Mouse (Mus musculus) midbrain, embryonic 12.5 days (tissue): ENCODE measurements around the gene Ipcef1. TPM values are rescaled to one million over a fixed set of nuclear protein-coding genes. Genes with fewer than 3 reads are reported as not detected.

Experiments used
- ATAC-seq: fragments of 200-750 bp; cut with Nextera tagmentation; 2 replicates; pipeline ENCODE4 v1.8.0; 2017; ENCODE audit warnings: low read depth, moderate TSS enrichment, moderate library complexity; ENCODE audit not compliant: low FRiP score
- H3K27ac ChIP-seq: fragments of 300-500 bp; sonication (generic); replicated peaks from 2 replicates; pipeline ENCODE4 v1.5.1; 2016; ENCODE audit warnings: mild to moderate bottlenecking
- H3K27me3 ChIP-seq: fragments of 300-500 bp; sonication (generic); 2 replicates; pipeline ENCODE4 v1.6.1; 2016; ENCODE audit warnings: mild to moderate bottlenecking
- H3K36me3 ChIP-seq: fragments of 300-500 bp; sonication (generic); 2 replicates; pipeline ENCODE4 v1.6.1; 2016
- H3K4me1 ChIP-seq: fragments of 300-500 bp; sonication (generic); 2 replicates; pipeline ENCODE4 v1.6.1; 2016
- H3K4me2 ChIP-seq: fragments of 300-500 bp; sonication (generic); replicated peaks from 2 replicates; pipeline ENCODE4 v1.6.1; 2016; ENCODE audit warnings: mild to moderate bottlenecking, moderate library complexity
- H3K4me3 ChIP-seq: fragments of 300-500 bp; sonication (generic); 2 replicates; pipeline ENCODE4 v1.5.1; 2016; ENCODE audit warnings: mild to moderate bottlenecking
- H3K9ac ChIP-seq: fragments of 300-500 bp; sonication (generic); replicated peaks from 2 replicates; pipeline ENCODE4 v1.6.1; 2016; ENCODE audit warnings: mild to moderate bottlenecking, moderate library complexity
- H3K9me3 ChIP-seq: fragments of 300-500 bp; sonication (generic); 2 replicates; pipeline ENCODE4 v1.6.1; 2016; ENCODE audit warnings: mild to moderate bottlenecking
- WGBS: fragments of 180-500 bp; shearing (Covaris S2); methylation state at CpG from one replicate; pipeline ENCODE4 v1.1.7; 2016; 5-methylcytosine and 5-hydroxymethylcytosine counted together
- polyA plus RNA-seq: library from polyadenylated mRNA; unstranded; fragments of >200 nt; fragmentation: Nextera tagmentation; extraction: Ambion mirVana; gene quantifications from 2 replicates; pipeline ENCODE4 v1.2.1, GENCODE M21; 2016

The Ipcef1 gene
- polyA plus RNA-seq: 0.41 and 0.56 TPM in 2 replicates

DNA sequence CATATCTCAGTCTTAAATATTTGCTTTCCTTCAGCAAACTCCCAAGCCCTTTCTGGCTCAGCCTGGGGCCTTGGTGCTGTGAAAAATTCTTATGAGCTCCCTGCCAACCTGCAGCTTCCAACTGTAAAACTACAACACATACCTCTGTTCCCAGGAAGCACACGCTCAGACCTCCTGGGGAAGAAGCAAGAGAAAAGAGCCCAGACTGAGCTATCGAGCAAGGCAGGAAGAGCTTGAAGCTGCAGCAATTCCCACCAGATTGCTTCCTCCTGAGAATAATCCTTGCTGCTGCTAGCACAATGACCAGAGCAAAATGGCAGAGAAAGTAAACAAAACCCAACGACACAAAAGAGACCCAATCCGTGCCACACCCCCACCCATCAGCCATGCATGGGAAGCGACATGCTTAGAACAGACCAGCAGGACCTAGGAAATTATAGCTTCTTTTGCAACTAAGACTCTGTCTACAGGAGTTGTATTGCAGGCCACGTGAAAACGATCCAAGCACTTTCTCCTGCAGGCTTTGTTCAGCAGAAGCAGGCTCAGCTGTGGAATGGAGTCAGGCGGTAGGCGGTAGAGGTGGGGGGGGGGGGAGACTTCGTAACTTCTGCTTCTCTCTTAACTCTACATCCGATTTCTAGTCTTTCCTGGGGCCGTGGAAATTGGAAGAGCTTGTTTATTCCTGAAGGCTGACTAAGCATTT is at the start of gene Ipcef1:
Gene Ipcef1 (minus strand): TSS at position 164 of the 703 bp plus-strand sequence.
- Histone ChIP-seq H3K4me2 (peak within 1 kb of the TSS; percentile 32), H3K27me3 (no peaks in the 10 kb centered on the region), H3K36me3 (no peaks in the 10 kb centered on the region), H3K4me1 (peaks cover 10% of the 10 kb centered on the region), H3K27ac (0 out of 2 replicates have a peak within 1 kb of the TSS, but pooled peaks have one; percentile 54), H3K9ac (peak within 1 kb of the TSS; percentile 11; the same call in 1 of the 2 replicates), H3K9me3 (no peaks in the 10 kb centered on the region), H3K4me3 (no peak within 1 kb of the TSS)
- ATAC-seq: peak; percentile 65
- WGBS: 13% methylated on average over 12 of the region's 12 CpGs

DNA sequence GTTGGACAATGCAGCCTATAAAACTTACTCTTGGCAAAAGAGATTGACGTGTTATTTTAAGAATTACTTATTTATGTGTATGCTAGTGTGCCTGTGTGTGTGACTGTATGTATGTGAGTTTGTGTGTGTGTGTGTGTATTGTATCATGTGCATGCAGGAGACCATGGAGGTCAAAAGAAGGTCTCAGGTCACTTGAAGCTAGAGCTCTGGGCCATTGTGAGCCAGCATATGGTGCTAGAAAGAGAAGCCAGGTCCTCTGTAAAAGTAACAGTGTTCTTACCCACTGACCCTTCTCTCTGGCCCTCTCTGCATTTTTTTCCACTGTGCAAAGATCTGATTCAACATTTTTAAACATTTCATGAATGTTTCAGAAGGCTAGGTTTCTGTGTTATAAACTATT is 25.7 kb upstream of the Ipcef1 start:
- no peak overlapping the region for H3K9ac ChIP-seq
- no peak for ATAC-seq
- H3K27ac ChIP-seq: no peak overlapping the region
- no peak overlapping the region for H3K4me2 ChIP-seq
- no peaks in the 10 kb centered on the region for H3K9me3 ChIP-seq
- no peaks in the 10 kb centered on the region for H3K27me3 ChIP-seq
- H3K36me3 ChIP-seq: no peaks in the 10 kb centered on the region
- no peak overlapping the region for H3K4me3 ChIP-seq
- whole genome bisulfite sequencing: 96% methylated on average over 1 of the region's 1 CpGs
- H3K4me1 ChIP-seq: no peaks in the 10 kb centered on the region

DNA sequence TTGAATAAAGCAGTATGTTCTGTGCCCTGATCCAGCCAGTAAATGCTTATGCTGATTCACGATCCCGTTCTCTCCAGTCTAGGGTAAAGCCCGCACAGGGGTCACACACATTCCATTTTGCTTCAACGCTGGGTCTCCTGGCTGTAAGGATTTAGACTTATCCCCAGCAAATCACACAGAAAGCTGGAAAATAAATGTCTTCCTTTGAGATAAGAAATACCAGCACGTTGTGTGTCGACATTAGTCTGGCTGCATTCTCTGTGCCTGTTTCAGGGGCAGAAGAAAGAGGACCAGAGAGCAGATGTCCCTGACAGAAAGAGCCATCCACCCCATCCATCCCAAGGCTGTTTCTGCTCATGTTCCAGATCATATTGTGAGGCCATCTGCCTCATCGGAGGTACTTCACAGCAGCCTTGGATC is 25.1 kb upstream of the Ipcef1 start:
- H3K4me1 ChIP-seq: no peaks in the 10 kb centered on the region
- no peak overlapping the region for H3K4me3 ChIP-seq
- H3K4me2 ChIP-seq: no peak overlapping the region
- 75% methylated on average over 7 of the region's 7 CpGs for WGBS
- no peak for ATAC-seq
- H3K9me3 ChIP-seq: no peaks in the 10 kb centered on the region
- no peak overlapping the region for H3K9ac ChIP-seq
- H3K27me3 ChIP-seq: no peaks in the 10 kb centered on the region
- no peak overlapping the region for H3K27ac ChIP-seq
- no peaks in the 10 kb centered on the region for H3K36me3 ChIP-seq

DNA sequence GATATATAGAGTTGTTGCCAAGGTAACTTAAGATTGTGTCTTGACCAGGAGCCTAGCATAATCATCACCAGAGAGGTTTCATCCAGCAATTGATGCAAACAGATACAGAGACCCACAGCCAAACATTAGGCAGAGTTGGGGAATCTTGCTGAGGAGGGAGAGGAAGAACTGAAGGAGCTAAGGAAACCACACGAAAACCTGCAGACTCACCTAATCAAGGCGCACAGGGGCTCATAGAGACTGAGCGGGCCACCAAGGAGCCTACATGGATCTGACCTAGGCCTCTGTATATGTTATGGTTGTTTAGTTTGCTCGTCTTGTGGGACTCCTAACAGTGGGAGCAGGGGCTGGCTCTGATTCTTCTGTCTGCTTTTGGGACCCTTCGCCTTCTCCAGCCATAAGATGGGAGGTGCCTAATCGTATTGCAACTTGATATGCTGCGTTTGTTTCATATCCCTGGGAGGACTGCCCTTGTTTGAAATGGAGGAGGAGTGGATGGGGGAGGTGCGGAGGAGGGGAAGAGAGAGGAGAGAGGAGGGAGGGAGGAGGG is 24.5 kb upstream of the Ipcef1 start:
- Histone ChIP-seq H3K9me3 (no peaks in the 10 kb centered on the region), H3K27me3 (no peaks in the 10 kb centered on the region), H3K36me3 (no peaks in the 10 kb centered on the region), H3K4me2 (no peak overlapping the region), H3K9ac (no peak overlapping the region), H3K4me3 (no peak overlapping the region), H3K27ac (no peak overlapping the region), H3K4me1 (no peaks in the 10 kb centered on the region)
- ATAC-seq: peak; percentile 53
- WGBS: 61% methylated on average over 7 of the region's 8 CpGs

DNA sequence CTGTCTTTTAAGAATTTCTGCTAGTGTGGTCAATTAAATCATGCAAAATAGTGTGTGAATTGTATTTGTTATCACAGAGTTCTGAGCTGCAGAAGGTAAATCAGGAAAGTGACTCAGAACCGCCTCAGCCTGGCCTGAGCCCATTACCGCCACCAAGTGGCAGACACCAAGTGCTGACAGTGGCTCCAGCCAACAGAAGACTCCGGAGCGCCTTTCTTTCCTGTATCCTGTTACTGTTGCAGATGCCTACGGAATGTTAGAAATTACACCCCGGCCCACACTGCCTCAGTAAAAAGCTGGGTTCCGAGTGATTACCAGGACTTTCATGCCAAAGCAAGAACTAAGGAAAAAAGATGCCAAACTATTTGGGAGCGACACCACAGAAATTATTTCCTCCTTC is 23.9 kb upstream of the Ipcef1 start:
- Histone ChIP-seq H3K9ac (no peak overlapping the region), H3K4me2 (no peak overlapping the region), H3K27ac (no peak overlapping the region), H3K4me3 (no peak overlapping the region), H3K4me1 (no peaks in the 10 kb centered on the region), H3K36me3 (no peaks in the 10 kb centered on the region), H3K27me3 (no peaks in the 10 kb centered on the region), H3K9me3 (no peaks in the 10 kb centered on the region)
- ATAC-seq: peak; percentile 86
- 21% methylated on average over 8 of the region's 8 CpGs for WGBS

DNA sequence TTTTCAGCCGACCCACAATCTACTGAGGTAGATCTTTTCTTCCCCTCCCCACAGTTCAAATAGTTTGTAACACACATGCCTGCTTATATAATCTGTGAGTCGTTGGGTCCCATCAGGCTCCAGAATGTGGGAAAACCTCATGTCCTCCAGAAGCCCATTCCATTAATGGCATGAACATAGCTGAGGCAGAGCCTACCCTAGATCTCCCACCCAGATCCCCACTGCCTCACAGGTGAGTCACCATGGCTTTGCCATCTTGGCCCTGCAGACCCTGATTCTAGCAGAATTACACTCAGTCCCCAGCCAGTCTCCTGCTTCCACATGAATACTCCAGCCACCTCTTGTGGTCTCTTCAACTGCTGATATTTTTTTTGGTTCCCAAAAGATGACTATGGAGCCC is 23.4 kb upstream of the Ipcef1 start:
- H3K27ac ChIP-seq: no peak overlapping the region
- 90% methylated on average over 2 of the region's 2 CpGs for WGBS
- H3K4me1 ChIP-seq: no peaks in the 10 kb centered on the region
- ATAC-seq: no peak
- no peak overlapping the region for H3K9ac ChIP-seq
- H3K9me3 ChIP-seq: no peaks in the 10 kb centered on the region
- H3K4me3 ChIP-seq: no peak overlapping the region
- H3K36me3 ChIP-seq: no peaks in the 10 kb centered on the region
- H3K4me2 ChIP-seq: no peak overlapping the region
- no peaks in the 10 kb centered on the region for H3K27me3 ChIP-seq

DNA sequence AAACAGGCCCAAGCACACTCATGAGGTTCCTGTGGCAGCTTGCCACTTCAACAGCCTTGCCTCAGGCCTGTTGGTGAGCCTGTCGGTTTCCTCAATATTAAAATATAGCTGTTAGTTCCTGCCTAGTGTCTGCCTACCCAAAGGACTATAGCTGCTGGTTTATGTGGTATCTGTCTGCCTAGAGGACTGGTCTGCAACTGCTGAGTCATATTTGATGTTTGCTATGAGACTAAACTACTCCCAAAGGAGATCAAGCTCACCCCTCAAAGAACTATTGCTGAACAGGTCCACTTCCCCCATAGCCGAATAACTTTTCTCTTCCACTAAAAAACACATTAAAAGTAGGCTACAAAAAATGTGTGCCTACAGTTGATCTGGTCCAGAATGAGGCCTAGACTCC is 22.0 kb upstream of the Ipcef1 start:
- 91% methylated on average over 2 of the region's 2 CpGs for WGBS
- Histone ChIP-seq H3K4me1 (peaks cover 7% of the 10 kb centered on the region; the same call in 1 of the 2 replicates), H3K4me3 (no peak overlapping the region), H3K27me3 (no peaks in the 10 kb centered on the region), H3K4me2 (no peak overlapping the region), H3K9ac (no peak overlapping the region), H3K36me3 (no peaks in the 10 kb centered on the region), H3K27ac (no peak overlapping the region), H3K9me3 (no peaks in the 10 kb centered on the region)
- ATAC-seq: no peak

DNA sequence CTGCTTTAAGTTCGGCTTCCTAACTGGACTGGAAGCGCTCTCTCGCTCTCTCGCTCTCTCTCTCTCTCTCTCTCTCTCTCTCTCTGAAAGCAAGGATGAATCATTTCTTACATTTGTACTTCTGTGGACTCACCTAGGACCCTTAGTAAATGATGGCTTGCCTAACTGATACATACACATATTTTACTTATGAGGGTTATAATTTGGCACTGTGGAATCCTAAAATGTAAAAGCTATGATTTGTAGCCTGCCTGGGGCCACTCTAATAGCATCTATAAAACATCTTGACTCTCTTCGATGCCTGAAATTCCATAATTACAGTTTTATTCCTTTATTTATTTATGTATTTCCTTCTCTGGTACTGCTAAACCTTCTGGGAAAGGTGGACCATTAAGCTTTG is 18.6 kb upstream of the Ipcef1 start:
- Histone ChIP-seq H3K36me3 (no peaks in the 10 kb centered on the region), H3K27me3 (no peaks in the 10 kb centered on the region), H3K9ac (no peak overlapping the region), H3K4me3 (no peak overlapping the region), H3K9me3 (no peaks in the 10 kb centered on the region), H3K27ac (no peak overlapping the region), H3K4me1 (peaks cover 7% of the 10 kb centered on the region; the same call in 1 of the 2 replicates), H3K4me2 (no peak overlapping the region)
- ATAC-seq: no peak
- 84% methylated on average over 5 of the region's 5 CpGs for WGBS

DNA sequence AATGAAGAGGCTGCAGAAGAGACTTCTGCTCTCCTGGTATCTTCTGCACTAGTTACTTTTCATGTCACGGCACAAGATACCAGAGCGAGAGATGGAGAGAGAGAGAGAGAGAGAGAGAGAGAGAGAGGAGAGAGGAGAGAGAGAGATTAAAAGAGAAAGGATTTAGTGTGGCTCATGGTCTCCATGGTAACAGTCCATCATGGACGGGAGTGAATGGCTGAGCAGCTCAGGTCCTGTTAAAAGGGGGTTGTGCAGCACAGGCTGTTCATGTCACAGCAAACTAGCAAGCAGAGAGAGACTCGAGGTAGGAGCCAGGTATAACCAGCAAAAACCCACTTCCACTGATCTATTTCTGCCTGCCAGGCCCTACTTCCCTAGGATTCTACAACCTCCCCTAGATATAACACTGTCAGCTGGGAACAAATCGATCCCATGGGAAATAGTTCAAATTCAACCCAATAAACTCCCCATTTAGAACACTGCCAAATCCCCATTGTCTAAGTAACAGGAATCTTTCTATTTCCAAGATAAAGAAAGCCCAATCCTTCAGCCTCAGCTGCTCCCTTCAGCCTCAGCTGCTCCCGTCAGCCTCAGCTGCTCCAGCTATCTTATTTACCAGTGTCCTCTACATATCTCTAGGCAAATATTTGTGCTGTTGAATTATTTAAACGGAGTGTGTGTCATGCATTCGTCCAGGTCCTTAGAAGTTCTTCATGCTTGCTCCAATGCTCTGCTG is 18.0 kb upstream of the Ipcef1 start:
- Histone ChIP-seq H3K9ac (no peak overlapping the region), H3K27me3 (no peaks in the 10 kb centered on the region), H3K4me2 (peak overlapping the region; percentile 9; the same call in 1 of the 2 replicates), H3K4me1 (peaks cover 7% of the 10 kb centered on the region; the same call in 1 of the 2 replicates), H3K4me3 (no peak overlapping the region), H3K27ac (no peak overlapping the region), H3K36me3 (no peaks in the 10 kb centered on the region), H3K9me3 (no peaks in the 10 kb centered on the region)
- ATAC-seq: peak; percentile 87
- WGBS: 39% methylated on average over 8 of the region's 8 CpGs

DNA sequence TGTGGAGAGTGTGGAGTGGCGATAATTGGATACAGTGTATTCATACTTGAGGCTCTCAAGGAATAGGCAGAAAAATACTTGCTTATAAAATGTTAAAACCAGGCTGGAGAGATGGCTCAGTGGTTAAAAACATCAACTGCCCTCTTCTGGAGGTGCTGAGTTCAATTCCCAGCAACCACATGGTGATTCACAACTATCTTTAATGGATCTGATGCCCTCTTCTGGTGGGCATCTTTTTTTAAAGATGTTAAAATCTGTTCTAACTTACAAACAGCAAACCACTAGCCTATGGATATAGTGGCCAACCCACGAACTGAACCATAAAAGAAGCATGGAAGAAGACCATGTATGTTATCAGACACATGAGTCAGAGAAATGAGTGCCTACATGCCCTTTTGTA is 16.8 kb upstream of the Ipcef1 start:
- Histone ChIP-seq H3K27me3 (no peaks in the 10 kb centered on the region), H3K4me3 (no peak overlapping the region), H3K27ac (no peak overlapping the region), H3K36me3 (no peaks in the 10 kb centered on the region), H3K9ac (no peak overlapping the region), H3K9me3 (no peaks in the 10 kb centered on the region), H3K4me1 (peaks cover 7% of the 10 kb centered on the region; the same call in 1 of the 2 replicates), H3K4me2 (no peak overlapping the region)
- 97% methylated on average over 2 of the region's 2 CpGs for WGBS
- ATAC-seq: no peak

DNA sequence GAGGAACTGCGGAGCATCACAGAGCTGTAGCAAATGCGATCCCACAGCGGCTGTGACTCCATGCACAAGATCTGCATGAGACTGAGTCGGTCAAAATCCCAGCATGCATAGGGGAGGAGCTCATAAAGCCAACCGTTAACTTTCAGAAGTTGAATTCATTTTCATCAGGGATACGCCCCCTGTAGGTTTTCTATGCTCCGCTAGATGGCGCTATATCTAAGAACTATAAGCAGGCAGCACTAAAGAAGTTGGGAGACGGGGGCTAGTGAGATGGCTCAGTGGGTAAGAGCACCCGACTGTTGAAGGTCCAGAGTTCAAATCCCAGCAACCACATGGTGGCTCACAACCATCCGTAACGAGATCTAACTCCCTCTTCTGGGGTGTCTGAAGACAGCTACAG is 16.3 kb upstream of the Ipcef1 start:
- H3K36me3 ChIP-seq: no peaks in the 10 kb centered on the region
- H3K9me3 ChIP-seq: no peaks in the 10 kb centered on the region
- H3K27me3 ChIP-seq: no peaks in the 10 kb centered on the region
- H3K9ac ChIP-seq: no peak overlapping the region
- H3K4me3 ChIP-seq: no peak overlapping the region
- no peak overlapping the region for H3K4me2 ChIP-seq
- WGBS: 78% methylated on average over 12 of the region's 12 CpGs
- no peak for ATAC-seq
- peaks cover 7% of the 10 kb centered on the region; the same call in 1 of the 2 replicates for H3K4me1 ChIP-seq
- H3K27ac ChIP-seq: no peak overlapping the region

DNA sequence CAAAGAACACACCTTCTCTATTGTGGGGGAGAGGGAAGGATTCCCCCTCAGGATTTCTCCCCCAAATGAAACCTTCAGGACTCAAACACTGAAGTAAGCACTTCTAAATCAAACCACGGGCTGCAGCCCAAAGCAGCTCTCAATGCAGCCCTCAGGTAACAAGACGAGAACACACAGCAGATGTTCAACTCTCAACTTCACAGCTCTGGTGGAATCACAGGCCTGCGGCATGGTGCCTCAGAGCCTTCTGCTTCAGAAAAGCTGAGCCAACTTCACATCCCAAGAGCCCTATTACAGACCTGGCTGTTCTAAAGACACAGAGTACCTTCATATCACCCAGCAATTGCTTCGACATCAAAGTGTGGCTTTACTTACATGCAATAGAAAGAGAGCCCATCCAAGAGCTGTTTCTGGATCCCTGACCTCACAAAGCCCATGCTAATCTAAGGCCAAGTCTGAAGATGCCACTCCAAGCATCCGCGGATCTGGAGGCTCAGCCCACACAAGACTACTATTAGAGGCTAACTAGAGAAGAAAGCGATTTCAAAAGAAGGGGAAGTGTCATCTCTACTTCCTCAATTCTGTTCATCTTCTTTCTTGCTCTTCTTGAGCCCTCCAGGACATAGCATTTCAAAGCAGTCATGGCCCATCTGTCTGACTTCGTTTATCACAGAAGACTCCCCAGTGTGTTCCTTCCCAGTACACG is 11.6 kb upstream of the Ipcef1 start:
- Histone ChIP-seq H3K27ac (no peak overlapping the region), H3K4me2 (no peak overlapping the region), H3K27me3 (no peaks in the 10 kb centered on the region), H3K4me1 (no peaks in the 10 kb centered on the region), H3K9me3 (no peaks in the 10 kb centered on the region), H3K9ac (no peak overlapping the region), H3K36me3 (no peaks in the 10 kb centered on the region), H3K4me3 (no peak overlapping the region)
- no peak for ATAC-seq
- WGBS: 89% methylated on average over 9 of the region's 9 CpGs
